Mouse (Mus musculus) MEL (cell line): ENCODE results near the gene Fam171a1. TPM values are rescaled to one million over a fixed set of nuclear protein-coding genes. Genes with fewer than 3 reads are reported as not detected.

ENCODE experiments used
- DNase-seq: peaks from one replicate; pipeline ENCODE4 v3.0.0; 2011; ENCODE audit warnings: low read depth, low spot score
- H3K27ac ChIP-seq: 2 replicates; pipeline ENCODE4 v1.5.1; 2012; ENCODE audit warnings: low read depth, mild to moderate bottlenecking, control low read depth, low read length, moderate library complexity; ENCODE audit not compliant: control insufficient read depth
- H3K27me3 ChIP-seq, 2 experiments: fragments of 150-350 bp in 1 of 2; sonication (generic) in 1 of 2; 2 replicates each; pipeline ENCODE4 v1.6.1; 2012; ENCODE audit warnings: low read length in 2 of 2, mild to moderate bottlenecking in 2 of 2, improper control_type of control experiment in 1 of 2, moderate library complexity in 1 of 2; ENCODE audit not compliant: insufficient read depth in 2 of 2, control insufficient read depth in 1 of 2
- H3K36me3 ChIP-seq, 2 experiments: 2 replicates each; pipeline ENCODE4 v1.6.1; 2012 to 2014; ENCODE audit warnings: low read length in 2 of 2, improper control_type of control experiment in 1 of 2, inconsistent platforms in 1 of 2, mild to moderate bottlenecking in 1 of 2; ENCODE audit not compliant: insufficient read depth in 2 of 2, control insufficient read depth in 1 of 2
- H3K4me1 ChIP-seq, 2 experiments: fragments of 150-350 bp in 1 of 2; sonication (generic) in 1 of 2; 2 replicates each; pipeline ENCODE4 v1.6.1; 2012; ENCODE audit warnings: low read length in 2 of 2, improper control_type of control experiment in 1 of 2, mild to moderate bottlenecking in 1 of 2; ENCODE audit not compliant: insufficient read depth in 2 of 2, control insufficient read depth in 1 of 2
- H3K4me3 ChIP-seq, 2 experiments: fragments of 150-350 bp in 1 of 2; sonication (generic) in 1 of 2; 2 replicates each; pipeline ENCODE4 v1.5.1; 2012; ENCODE audit warnings: low read depth in 2 of 2, low read length in 2 of 2, mild to moderate bottlenecking in 2 of 2, moderate library complexity in 2 of 2, control low read depth in 1 of 2, improper control_type of control experiment in 1 of 2; ENCODE audit not compliant: control insufficient read depth in 1 of 2, insufficient read depth in 1 of 2
- H3K79me2 ChIP-seq: 2 replicates; pipeline ENCODE4 v1.6.1; 2012; ENCODE audit warnings: mild to moderate bottlenecking, low read length, moderate library complexity; ENCODE audit not compliant: control insufficient read depth, poor library complexity, insufficient read depth
- H3K9ac ChIP-seq: 2 replicates; pipeline ENCODE4 v1.6.1; 2012; ENCODE audit warnings: low read depth, mild to moderate bottlenecking, control low read depth, low read length, moderate library complexity; ENCODE audit not compliant: control insufficient read depth, poor library complexity, severe bottlenecking
- H3K9me3 ChIP-seq: fragments of 150-350 bp; sonication (generic); replicated peaks from 2 replicates; pipeline ENCODE4 v1.6.1; 2012; ENCODE audit warnings: mild to moderate bottlenecking, low read length, improper control_type of control experiment, moderate library complexity; ENCODE audit not compliant: insufficient read depth
- BHLHE40 ChIP-seq: IDR thresholded peaks from 2 replicates; pipeline ENCODE4 v1.6.1; 2012; ENCODE audit warnings: low read depth, mild to moderate bottlenecking, inconsistent platforms, low read length, improper control_type of control experiment, borderline replicate concordance
- CHD1 ChIP-seq: IDR thresholded peaks from 2 replicates; pipeline ENCODE4 v1.6.1; 2012; ENCODE audit warnings: low read depth, mild to moderate bottlenecking, inconsistent platforms, low read length, improper control_type of control experiment
- CHD2 ChIP-seq: IDR thresholded peaks from 2 replicates; pipeline ENCODE4 v1.6.1; 2011; ENCODE audit warnings: low read length, improper control_type of control experiment
- CTCF ChIP-seq, 3 experiments: IDR thresholded peaks in 2 of 3; conservative IDR thresholded peaks in 1 of 3; 2 replicates each; pipeline ENCODE4 v1.5.1; 2011 to 2012; ENCODE audit warnings: low read length in 3 of 3, low read depth in 2 of 3, mild to moderate bottlenecking in 2 of 3, improper control_type of control experiment in 1 of 3, inconsistent platforms in 1 of 3, mixed read lengths in 1 of 3, moderate library complexity in 1 of 3; ENCODE audit not compliant: control insufficient read depth in 1 of 3, insufficient read depth in 1 of 3, poor library complexity in 1 of 3, severe bottlenecking in 1 of 3
- ELF1 ChIP-seq: IDR thresholded peaks from 2 replicates; pipeline ENCODE4 v1.6.1; 2014; ENCODE audit warnings: low read depth, mild to moderate bottlenecking, inconsistent platforms, low read length, improper control_type of control experiment, moderate library complexity
- EP300 ChIP-seq, 2 experiments: IDR thresholded peaks; 2 replicates each; pipeline ENCODE4 v1.6.1; 2011; ENCODE audit warnings: improper control_type of control experiment in 2 of 2, low read length in 2 of 2, low read depth in 1 of 2, mild to moderate bottlenecking in 1 of 2
- ETS1 ChIP-seq: IDR thresholded peaks from 2 replicates; pipeline ENCODE4 v1.6.1; 2012; ENCODE audit warnings: low read depth, mild to moderate bottlenecking, inconsistent platforms, low read length, improper control_type of control experiment, moderate library complexity
- GATA1 ChIP-seq: IDR thresholded peaks from 2 replicates; pipeline ENCODE4 v1.6.1; 2011; ENCODE audit warnings: low read depth, low read length, improper control_type of control experiment
- MAFK ChIP-seq: IDR thresholded peaks from 2 replicates; pipeline ENCODE4 v1.6.1; 2011; ENCODE audit warnings: low read depth, mild to moderate bottlenecking, low read length, improper control_type of control experiment, borderline replicate concordance
- MAX ChIP-seq: IDR thresholded peaks from 2 replicates; pipeline ENCODE4 v1.6.1; 2011; ENCODE audit warnings: low read length, improper control_type of control experiment
- MAZ ChIP-seq: IDR thresholded peaks from 2 replicates; pipeline ENCODE4 v1.6.1; 2012; ENCODE audit warnings: low read depth, mild to moderate bottlenecking, inconsistent platforms, low read length, improper control_type of control experiment
- MXI1 ChIP-seq: IDR thresholded peaks from 2 replicates; pipeline ENCODE4 v1.6.1; 2011; ENCODE audit warnings: mild to moderate bottlenecking, low read depth, low read length, improper control_type of control experiment
- MYC ChIP-seq: IDR thresholded peaks from 2 replicates; pipeline ENCODE4 v1.6.1; 2011; ENCODE audit warnings: low read depth, mild to moderate bottlenecking, low read length, improper control_type of control experiment, moderate library complexity
- NELFE ChIP-seq: IDR thresholded peaks from 2 replicates; pipeline ENCODE4 v1.6.1; 2011; ENCODE audit warnings: low read depth, low read length, improper control_type of control experiment
- NRF1 ChIP-seq: IDR thresholded peaks from 2 replicates; pipeline ENCODE4 v1.6.1; 2014; ENCODE audit warnings: low read depth, mild to moderate bottlenecking, inconsistent platforms, low read length, improper control_type of control experiment, moderate library complexity; ENCODE audit not compliant: poor library complexity, insufficient read depth, severe bottlenecking
- POLR2A ChIP-seq, 2 experiments: IDR thresholded peaks; 2 replicates each; pipeline ENCODE4 v1.6.1; 2011 to 2012; ENCODE audit warnings: low read length in 2 of 2, mild to moderate bottlenecking in 2 of 2, control low read depth in 1 of 2, improper control_type of control experiment in 1 of 2, low read depth in 1 of 2, moderate library complexity in 1 of 2; ENCODE audit not compliant: control insufficient read depth in 1 of 2, insufficient read depth in 1 of 2, poor library complexity in 1 of 2
- RCOR1 ChIP-seq: IDR thresholded peaks from 2 replicates; pipeline ENCODE4 v1.6.1; 2012; ENCODE audit warnings: low read depth, mild to moderate bottlenecking, inconsistent platforms, low read length, improper control_type of control experiment
- SIN3A ChIP-seq: IDR thresholded peaks from 2 replicates; pipeline ENCODE4 v1.6.1; 2012; ENCODE audit warnings: low read length, improper control_type of control experiment, inconsistent platforms
- TAL1 ChIP-seq: IDR thresholded peaks from 2 replicates; pipeline ENCODE4 v1.6.1; 2012; ENCODE audit warnings: mild to moderate bottlenecking, inconsistent platforms, low read length, moderate library complexity, mixed read lengths
- TBP ChIP-seq: IDR thresholded peaks from 2 replicates; pipeline ENCODE4 v1.8.0; 2011; ENCODE audit warnings: low read depth, low read length, improper control_type of control experiment
- TCF12 ChIP-seq: IDR thresholded peaks from 2 replicates; pipeline ENCODE4 v1.6.1; 2014; ENCODE audit warnings: low read depth, mild to moderate bottlenecking, inconsistent platforms, low read length, improper control_type of control experiment, moderate library complexity
- UBTF ChIP-seq: IDR thresholded peaks from 2 replicates; pipeline ENCODE4 v1.6.1; 2012; ENCODE audit warnings: low read depth, mild to moderate bottlenecking, inconsistent platforms, low read length, improper control_type of control experiment, moderate library complexity, borderline replicate concordance; ENCODE audit not compliant: insufficient read depth
- USF2 ChIP-seq, 2 experiments: IDR thresholded peaks; 2 replicates each; pipeline ENCODE4 v1.6.1; 2011 to 2012; ENCODE audit warnings: improper control_type of control experiment in 2 of 2, low read length in 2 of 2, borderline replicate concordance in 1 of 2, inconsistent platforms in 1 of 2, low read depth in 1 of 2, mild to moderate bottlenecking in 1 of 2; ENCODE audit not compliant: insufficient read depth in 1 of 2
- ZC3H11A ChIP-seq: IDR thresholded peaks from 2 replicates; pipeline ENCODE4 v1.6.1; 2012; ENCODE audit warnings: low read depth, mild to moderate bottlenecking, inconsistent platforms, low read length, improper control_type of control experiment
- ZKSCAN1 ChIP-seq: IDR thresholded peaks from 2 replicates; pipeline ENCODE4 v1.6.1; 2012; ENCODE audit warnings: low read depth, mild to moderate bottlenecking, inconsistent platforms, low read length, improper control_type of control experiment, moderate library complexity
- polyA plus RNA-seq, 2 experiments: library from polyadenylated mRNA; stranded (reverse) in 1 of 2; unstranded in 1 of 2; fragments of >175 nt in 1 of 2; fragments of >200 nt in 1 of 2; gene quantifications; 2 replicates each; pipeline versions ENCODE4 v1.2.1 to v1.2.4; 2012; ENCODE audit warnings: low replicate concordance in 2 of 2, low read depth in 1 of 2; ENCODE audit not compliant: insufficient read length in 2 of 2, insufficient read depth in 1 of 2, missing spikeins in 1 of 2
- total RNA-seq: library from RNA; depleted of rRNA; stranded (reverse); fragments of 300-350 nt; gene quantifications from 2 replicates; pipeline ENCODE4 v1.2.3, GENCODE M21; 2012

Gene Fam171a1
- total and polyA plus RNA-seq, 3 experiments: not detected

DNA sequence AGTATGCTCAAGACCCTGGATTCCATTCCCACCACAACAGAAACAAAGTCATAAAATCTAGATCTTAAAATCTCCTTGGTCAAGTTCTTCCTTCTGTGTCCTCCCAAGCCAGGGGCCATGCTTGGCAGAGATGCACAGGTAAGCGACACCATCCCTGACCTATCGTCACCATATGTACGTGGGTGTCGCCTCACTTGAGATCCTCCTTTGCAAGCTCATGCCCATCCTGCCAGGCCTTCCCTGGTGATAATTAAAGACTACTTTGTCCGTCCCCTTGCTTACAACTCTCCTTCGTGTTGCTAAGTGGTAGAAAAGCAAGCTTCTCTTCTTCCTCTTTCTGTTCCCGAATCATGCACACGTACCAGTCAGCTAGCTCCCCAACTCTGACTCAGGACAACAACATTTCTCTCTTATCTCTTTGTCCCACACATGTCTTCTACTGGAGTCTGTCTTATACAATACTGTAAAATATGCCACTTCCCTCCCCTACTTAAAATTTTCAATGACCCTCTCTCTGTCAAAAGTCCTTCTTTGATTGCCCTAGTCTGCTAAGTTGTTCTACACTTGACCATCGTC lies 49.6 kb downstream of the Fam171a1 start:
- peak; percentile 93 for DNase-seq
- Histone ChIP-seq H3K4me3 (peak overlapping the region; percentile 33 to 46; a peak in 3 of 4 replicates), H3K9me3 (no peaks in the 10 kb centered on the region), H3K36me3 (peaks cover 0 to 3% of the 10 kb centered on the region in 2 experiments; a peak in 1 of 4 replicates), H3K27ac (peak overlapping the region; percentile 54), H3K27me3 (no peaks in the 10 kb centered on the region), H3K4me1 (peaks cover 0 to 7% of the 10 kb centered on the region in 2 experiments; a peak in 3 of 4 replicates), H3K79me2 (no peaks in the 10 kb centered on the region), H3K9ac (no peak overlapping the region; the same call in 1 of the 2 replicates)
- TF ChIP-seq TCF12 (peak; percentile 71), ELF1 (0 out of 2 replicates have a peak, but pooled peaks have one; percentile 31), GATA1 (peak; percentile 89), MYC (peak; percentile 82), SIN3A (peak; percentile 85; the same call in 1 of the 2 replicates), RCOR1 (peak; percentile 62; the same call in 1 of the 2 replicates), TBP (0 out of 2 replicates have a peak, but pooled peaks have one; percentile 50), USF2 (IDR thresholded peaks at IDR 0.05; ENCODE audit: borderline replicate concordance in 1 of 2, insufficient read depth in 1 of 2, low read depth in 1 of 2, low read length in 2 of 2) (no peak), EP300 (IDR thresholded peaks at IDR 0.05; ENCODE audit: low read depth in 1 of 2, low read length in 2 of 2) (peak; percentile 73 to 90), MAX (peak; percentile 74; the same call in 1 of the 2 replicates), MXI1 (peak; percentile 84), MAFK (no peak), ETS1 (peak; percentile 78), MAZ (no peak; the same call in 1 of the 2 replicates), BHLHE40 (no peak), TAL1 (peak; percentile 73), NELFE (no peak)

DNA sequence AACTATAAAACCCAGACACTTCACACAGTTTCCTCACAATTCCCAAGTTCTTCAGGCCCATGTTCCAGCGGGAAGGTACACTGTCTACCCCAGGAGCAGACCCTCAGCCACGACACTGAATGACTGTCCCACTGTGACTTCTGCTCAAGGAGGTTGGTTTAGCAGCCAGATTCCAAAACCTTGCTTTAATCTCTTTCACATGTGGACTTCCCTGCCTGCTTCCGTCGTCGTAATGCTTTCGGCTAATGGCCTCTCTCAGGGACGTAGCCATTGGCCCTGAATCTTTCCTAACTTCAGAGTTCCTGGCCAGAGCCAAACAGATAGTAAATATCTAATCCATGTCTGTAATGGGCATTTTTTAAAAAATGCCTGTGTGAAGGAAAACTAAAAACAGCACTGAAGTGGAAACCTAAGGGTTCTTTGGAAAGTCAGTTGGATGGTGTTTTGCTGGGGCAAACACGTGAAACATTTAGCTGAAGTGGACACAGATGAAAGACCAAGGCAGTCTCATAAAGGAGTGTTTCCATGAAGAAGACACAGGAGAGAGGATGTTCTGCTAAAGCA lies 51.1 kb downstream of the Fam171a1 start:
- H3K9ac ChIP-seq: no peak overlapping the region
- peaks cover 0 to 3% of the 10 kb centered on the region in 2 experiments; a peak in 1 of 4 replicates for H3K36me3 ChIP-seq
- no peak overlapping the region for H3K27ac ChIP-seq
- no peaks in the 10 kb centered on the region for H3K27me3 ChIP-seq
- H3K79me2 ChIP-seq: no peaks in the 10 kb centered on the region
- H3K4me1 ChIP-seq: peaks cover 0 to 7% of the 10 kb centered on the region in 2 experiments; a peak in 3 of 4 replicates
- no peaks in the 10 kb centered on the region for H3K9me3 ChIP-seq
- DNase-seq: no peak
- H3K4me3 ChIP-seq: no peak overlapping the region
- TF ChIP-seq TCF12 (no peak), MAX (no peak), POLR2A (IDR thresholded peaks at IDR 0.05; ENCODE audit: control insufficient read depth in 1 of 2, insufficient read depth in 1 of 2, low read depth in 1 of 2, low read length in 2 of 2, poor library complexity in 1 of 2) (no peak), ZC3H11A (no peak), ZKSCAN1 (no peak), CHD1 (no peak), ETS1 (no peak), EP300 (IDR thresholded peaks at IDR 0.05; ENCODE audit: low read depth in 1 of 2, low read length in 2 of 2) (no peak), TBP (no peak), CTCF (IDR thresholded peaks at IDR 0.05 in 2 of 3, conservative IDR thresholded peaks at IDR 0.05 in 1 of 3; ENCODE audit: control insufficient read depth in 1 of 3, insufficient read depth in 1 of 3, low read depth in 2 of 3, low read length in 3 of 3, poor library complexity in 1 of 3, severe bottlenecking in 1 of 3) (no peak), CHD2 (no peak), NRF1 (no peak), UBTF (no peak)
